In genomic region chr9:94538823-94539143, GRCm38 (mm10) we compare ENCODE assay signal across 8 mouse cellular contexts. TPM values are rescaled to one million over a fixed set of nuclear protein-coding genes. Genes with fewer than 3 reads are reported as not detected.
DNase-seq lines count a peak whose midpoint lies in the region; ATAC-seq and TF ChIP-seq lines count a peak whose summit lies in the region.

No protein-coding gene starts in this region.

- no peaks in the 10 kb centered on the region for H3K36me3 ChIP-seq in kidney, postnatal 0 days (ENCODE audit: insufficient read depth, low read length)
- H3K36me3 ChIP-seq in embryonic facial prominence, embryonic 11.5 days (replicated peaks; ENCODE audit: control insufficient read depth, insufficient read depth, low read depth, low read length), result no peaks in the 10 kb centered on the region
- no peaks in the 10 kb centered on the region for H3K36me3 ChIP-seq in hindbrain, postnatal 0 days (ENCODE audit: insufficient read depth, low read length)
- no peaks in the 10 kb centered on the region for H3K36me3 ChIP-seq in midbrain, postnatal 0 days (ENCODE audit: insufficient read depth, low read length)

- no peak for TF ChIP-seq CTCF in kidney, postnatal 0 days (IDR thresholded peaks at IDR 0.05; ENCODE audit: low read depth)
- TF ChIP-seq CTCF in hindbrain, postnatal 0 days (IDR thresholded peaks at IDR 0.05; ENCODE audit: low read depth), result no peak
- no peak for TF ChIP-seq CTCF in midbrain, postnatal 0 days (IDR thresholded peaks at IDR 0.05)

- WGBS in kidney, postnatal 0 days, result under 1% methylated on average over 22 of the region's 22 CpGs
- WGBS in embryonic facial prominence, embryonic 11.5 days, result 0% methylated on average over 20 of the region's 22 CpGs
- under 1% methylated on average over 22 of the region's 22 CpGs for WGBS in hindbrain, postnatal 0 days
- under 1% methylated on average over 22 of the region's 22 CpGs for WGBS in midbrain, postnatal 0 days

- no peak for DNase-seq in kidney, postnatal 0 days (ENCODE audit: low spot score)
- no peak for DNase-seq in kidney, postnatal 4 days
- DNase-seq in embryonic facial prominence, embryonic 11.5 days (ENCODE audit: low spot score), result no peak
- no peak for DNase-seq in hindbrain, postnatal 0 days (ENCODE audit: low spot score)
- DNase-seq in midbrain, postnatal 0 days (ENCODE audit: low spot score), result no peak
- DNase-seq in embryo, embryonic 10.5 days (ENCODE audit: low spot score), result no peak
- no peak for DNase-seq in adrenal gland, postnatal 4 days (ENCODE audit: low spot score in 2 of 2)
- no peak for DNase-seq in cerebellum, adult 11 months

- H3K27me3 ChIP-seq in kidney, postnatal 0 days (ENCODE audit: insufficient read depth, low read length), result no peaks in the 10 kb centered on the region
- H3K27me3 ChIP-seq in embryonic facial prominence, embryonic 11.5 days (ENCODE audit: control insufficient read depth, insufficient read depth, low read length), result no peaks in the 10 kb centered on the region
- H3K27me3 ChIP-seq in hindbrain, postnatal 0 days (ENCODE audit: insufficient read depth, low read length), result no peaks in the 10 kb centered on the region
- no peaks in the 10 kb centered on the region for H3K27me3 ChIP-seq in midbrain, postnatal 0 days (ENCODE audit: insufficient read depth, low read length)

- peak; percentile 67 for ATAC-seq in kidney, postnatal 0 days (replicated peaks; ENCODE audit: low FRiP score, low read depth)
- peak; percentile 53 for ATAC-seq in embryonic facial prominence, embryonic 11.5 days (replicated peaks; ENCODE audit: insufficient number of reproducible peaks, low FRiP score, low TSS enrichment, low read depth)
- ATAC-seq in hindbrain, postnatal 0 days, result no peak
- no peak; the same call in 1 of the 2 replicates for ATAC-seq in midbrain, postnatal 0 days (ENCODE audit: low FRiP score)

- H3K27ac ChIP-seq in kidney, postnatal 0 days, result peak overlapping the region; percentile 94
- peak overlapping the region; percentile 91; the same call in 1 of the 2 replicates for H3K27ac ChIP-seq in embryonic facial prominence, embryonic 11.5 days (replicated peaks; ENCODE audit: low read depth, low read length)
- H3K27ac ChIP-seq in hindbrain, postnatal 0 days, result peak overlapping the region; percentile 98
- peak overlapping the region; percentile 98 for H3K27ac ChIP-seq in midbrain, postnatal 0 days (ENCODE audit: low read depth, low read length)

- 0 out of 2 replicates have a peak, but pooled peaks cover 4% of the 10 kb centered on the region for H3K4me1 ChIP-seq in kidney, postnatal 0 days (replicated peaks; ENCODE audit: insufficient read depth, low read length)
- H3K4me1 ChIP-seq in embryonic facial prominence, embryonic 11.5 days (ENCODE audit: control insufficient read depth, insufficient read depth, low read length), result no peaks in the 10 kb centered on the region
- H3K4me1 ChIP-seq in hindbrain, postnatal 0 days (ENCODE audit: insufficient read depth, low read length), result no peaks in the 10 kb centered on the region
- H3K4me1 ChIP-seq in midbrain, postnatal 0 days (ENCODE audit: insufficient read depth, low read length), result peaks cover 6% of the 10 kb centered on the region

- peak overlapping the region; percentile 72 for H3K9ac ChIP-seq in kidney, postnatal 0 days (ENCODE audit: low read depth, low read length)
- H3K9ac ChIP-seq in embryonic facial prominence, embryonic 11.5 days (replicated peaks; ENCODE audit: low read length), result peak overlapping the region; percentile 75
- H3K9ac ChIP-seq in hindbrain, postnatal 0 days (replicated peaks; ENCODE audit: low read length), result peak overlapping the region; percentile 86
- peak overlapping the region; percentile 77 for H3K9ac ChIP-seq in midbrain, postnatal 0 days (replicated peaks; ENCODE audit: low read length, poor library complexity, severe bottlenecking)

- no peaks in the 10 kb centered on the region for H3K9me3 ChIP-seq in kidney, postnatal 0 days (replicated peaks; ENCODE audit: low read length)
- no peaks in the 10 kb centered on the region for H3K9me3 ChIP-seq in embryonic facial prominence, embryonic 11.5 days (replicated peaks; ENCODE audit: control insufficient read depth, low read length)
- no peaks in the 10 kb centered on the region for H3K9me3 ChIP-seq in hindbrain, postnatal 0 days (ENCODE audit: low read length)
- H3K9me3 ChIP-seq in midbrain, postnatal 0 days (ENCODE audit: low read length), result no peaks in the 10 kb centered on the region

- H3K4me3 ChIP-seq in kidney, postnatal 0 days (replicated peaks; ENCODE audit: low read depth, low read length), result peak overlapping the region; percentile 69
- H3K4me3 ChIP-seq in embryonic facial prominence, embryonic 11.5 days (ENCODE audit: low read depth, low read length), result peak overlapping the region; percentile 64
- H3K4me3 ChIP-seq in hindbrain, postnatal 0 days (ENCODE audit: low read length), result peak overlapping the region; percentile 87
- peak overlapping the region; percentile 82 for H3K4me3 ChIP-seq in midbrain, postnatal 0 days (ENCODE audit: low read depth, low read length)

- peak overlapping the region; percentile 88 for H3K4me2 ChIP-seq in kidney, postnatal 0 days (ENCODE audit: low read length)
- H3K4me2 ChIP-seq in embryonic facial prominence, embryonic 11.5 days (ENCODE audit: low read depth, low read length), result peak overlapping the region; percentile 93
- H3K4me2 ChIP-seq in hindbrain, postnatal 0 days (ENCODE audit: low read depth, low read length), result peak overlapping the region; percentile 93
- H3K4me2 ChIP-seq in midbrain, postnatal 0 days (ENCODE audit: low read depth, low read length, poor library complexity, severe bottlenecking), result peak overlapping the region; percentile 86

RNA-seq across cellular contexts. Expression of gene 1190002N15Rik, which starts 0.9 kb away (rescaled TPM):
- polyA plus RNA-seq in kidney, postnatal 0 days (2015; fragmentation: Nextera tagmentation; extraction: Ambion mirVana), result 16.3 and 22.3 TPM in 2 replicates
- 25.7 and 38.7 TPM in 2 replicates for polyA plus RNA-seq in embryonic facial prominence, embryonic 11.5 days (2014; fragmentation: Nextera tagmentation; extraction: Ambion mirVana)
- 32.4 and 35.4 TPM in 2 replicates for total RNA-seq in hindbrain, postnatal 0 days (2014; rRNA removed)
- polyA plus RNA-seq in hindbrain, postnatal 0 days (2015; fragmentation: Nextera tagmentation; extraction: Ambion mirVana), result 9.4 and 9.6 TPM in 2 replicates
- total RNA-seq in midbrain, postnatal 0 days (2014; rRNA removed), result 33.1 and 35.4 TPM in 2 replicates
- 7.8 and 8.9 TPM in 2 replicates for polyA plus RNA-seq in midbrain, postnatal 0 days (2015; fragmentation: Nextera tagmentation; extraction: Ambion mirVana)
- total RNA-seq in adrenal gland, postnatal 4 days (2021), result 10 to 100 TPM; 24.4 to 25.9 TPM

Comparison
In these comparisons a context has a peak if more than half of its experiments do, and no peak if none do; other contexts are left out.
1. ATAC-seq: peak in kidney, postnatal 0 days (single experiment) and embryonic facial prominence, embryonic 11.5 days (single experiment); none in hindbrain, postnatal 0 days (single experiment) and midbrain, postnatal 0 days (single experiment).
2. Peak in every context shown above with its lines, with median percentiles within 50 percentile points of each other: H3K27ac ChIP-seq, H3K4me2 ChIP-seq, H3K4me3 ChIP-seq and H3K9ac ChIP-seq.